Mouse (Mus musculus) ZHBTc4 (cell line): ENCODE results near the gene Cryl1.

ENCODE experiments used
- DNase-seq: peaks from one replicate; pipeline ENCODE4 v3.0.0-alpha.2; 2011; ENCODE audit warnings: low read depth, low spot score

Cryl1 gene

GRCm38 (mm10) chr14:57398065-57398757 is at the start of gene Cryl1:
Gene Cryl1, minus strand, starts transcription at chr14:57398529.
- peak; percentile 98 for DNase-seq

- DNase-seq = no peak
Measured at GRCm38 (mm10) chr14:57430451-57430850, 32.1 kb upstream of the Cryl1 start.

- DNase-seq = no peak
Measured at GRCm38 (mm10) chr14:57424212-57424561, 25.9 kb upstream of the Cryl1 start.

- peak; percentile 83 for DNase-seq
Measured at GRCm38 (mm10) chr14:57423432-57424211, 25.3 kb upstream of the Cryl1 start, which contains the start of gene Ift88. Gene Ift88, plus strand, starts transcription at chr14:57424062.

- no peak for DNase-seq
Measured at GRCm38 (mm10) chr14:57417187-57417586, 18.9 kb upstream of the Cryl1 start.

GRCm38 (mm10) chr14:57412166-57412565 is 13.8 kb upstream of the Cryl1 start:
- DNase-seq = no peak

GRCm38 (mm10) chr14:57409106-57409505 is 10.8 kb upstream of the Cryl1 start:
- DNase-seq = peak; percentile 23

GRCm38 (mm10) chr14:57408100-57408499 is 9.8 kb upstream of the Cryl1 start:
- no peak for DNase-seq

GRCm38 (mm10) chr14:57407039-57407987 is 9.0 kb upstream of the Cryl1 start:
- peak; percentile 89 for DNase-seq

GRCm38 (mm10) chr14:57402815-57403214 is 4.5 kb upstream of the Cryl1 start:
- no peak for DNase-seq

- DNase-seq = peak; percentile 21
Measured at GRCm38 (mm10) chr14:57398813-57399427, 591 bp upstream of the Cryl1 start.

GRCm38 (mm10) chr14:57397221-57397620 is 1.1 kb downstream of the Cryl1 start:
- DNase-seq = no peak

GRCm38 (mm10) chr14:57395470-57395869 is 2.9 kb downstream of the Cryl1 start:
- peak; percentile 49 for DNase-seq

- no peak for DNase-seq
Measured at GRCm38 (mm10) chr14:57392278-57392677, 6.1 kb downstream of the Cryl1 start.

GRCm38 (mm10) chr14:57391621-57392020 is 6.7 kb downstream of the Cryl1 start:
- DNase-seq = no peak

GRCm38 (mm10) chr14:57386758-57387561 is 11.4 kb downstream of the Cryl1 start:
- no peak for DNase-seq

- no peak for DNase-seq
Measured at GRCm38 (mm10) chr14:57385667-57386066, 12.7 kb downstream of the Cryl1 start.

GRCm38 (mm10) chr14:57377531-57377930 is 20.8 kb downstream of the Cryl1 start:
- DNase-seq = no peak

GRCm38 (mm10) chr14:57376956-57377355 is 21.4 kb downstream of the Cryl1 start:
- no peak for DNase-seq

- no peak for DNase-seq
Measured at GRCm38 (mm10) chr14:57376016-57376415, 22.3 kb downstream of the Cryl1 start.

- no peak for DNase-seq
Measured at GRCm38 (mm10) chr14:57375205-57375604, 23.1 kb downstream of the Cryl1 start.
